ENCODE assay signal across 8 mouse cellular contexts in the genomic region with DNA sequence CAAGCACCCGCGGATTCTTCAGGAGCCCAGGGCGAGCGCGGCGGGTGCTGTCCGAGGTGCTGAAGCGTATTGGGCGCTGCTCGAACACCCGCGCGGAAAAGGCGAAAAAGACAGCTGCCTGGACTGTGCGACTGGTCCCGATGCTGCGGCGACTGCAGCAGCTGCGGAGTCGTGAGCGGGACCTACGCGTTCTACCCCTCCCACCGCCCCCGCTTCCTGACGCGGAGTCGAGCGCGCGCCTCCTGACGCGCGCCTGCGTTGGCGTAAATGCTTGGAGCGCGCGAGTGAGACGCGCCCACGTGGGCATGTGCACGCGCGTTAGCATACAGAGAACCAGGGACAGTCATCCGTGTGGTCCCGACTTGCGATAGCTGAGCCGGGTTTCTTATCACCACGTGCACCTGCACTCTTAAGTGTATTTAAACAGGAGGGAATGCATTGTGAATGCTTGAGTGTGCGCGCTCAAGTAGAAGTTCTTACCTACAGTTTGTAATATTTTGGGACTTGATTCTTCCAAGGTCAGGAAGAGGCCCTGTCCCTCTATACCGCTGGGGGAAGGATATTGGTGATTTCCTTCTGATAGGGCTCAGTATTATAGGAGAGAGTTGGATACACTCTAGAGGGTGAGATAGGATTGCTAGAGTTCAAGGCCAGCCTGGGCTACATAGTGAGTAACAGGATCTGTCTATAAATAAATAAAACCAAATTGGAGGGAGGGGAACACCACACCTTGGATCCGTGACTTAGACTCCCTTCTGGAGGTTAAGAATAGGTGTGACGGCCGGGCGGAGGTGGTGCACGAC. TPM values are rescaled to one million over a fixed set of nuclear protein-coding genes. Genes with fewer than 3 reads are reported as not detected.
DNase-seq lines count a peak whose midpoint lies in the region; ATAC-seq and TF ChIP-seq lines count a peak whose summit lies in the region.
"Had no signal": no experiment of that assay in that cellular context is flagged by ENCODE, and none has a peak within 500 bp of the region (broad histone marks: within the 10 kb centered on the region; RNA-seq: fewer than 3 reads in every experiment).

A gene (minus strand): TSS at position 217 of the 803 bp plus-strand sequence.

- H3K4me3 ChIP-seq in gastrocnemius, adult 2 months, result peak within 1 kb of the TSS; percentile 39
- no peak within 1 kb of the TSS for H3K4me3 ChIP-seq in kidney, adult 2 months (ENCODE audit: insufficient read depth, low read depth, low read length)
- H3K4me3 ChIP-seq in limb, embryonic 10.5 days, result peak within 1 kb of the TSS; percentile 34
- peak within 1 kb of the TSS; percentile 28 for H3K4me3 ChIP-seq in midbrain, embryonic 11.5 days (ENCODE audit: low read depth, low read length)

- WGBS in kidney, adult 2 months, result 10% methylated on average over 58 of the region's 58 CpGs
- 11% methylated on average over 58 of the region's 58 CpGs for WGBS in limb, embryonic 10.5 days
- 10% methylated on average over 58 of the region's 58 CpGs for WGBS in midbrain, embryonic 11.5 days

- H3K4me2 ChIP-seq in midbrain, embryonic 11.5 days, result peak within 1 kb of the TSS; percentile 49

- H3K4me1 ChIP-seq in kidney, adult 2 months (ENCODE audit: control insufficient read depth, insufficient read depth, low read length), result no peaks in the 10 kb centered on the region
- H3K4me1 ChIP-seq in limb, embryonic 10.5 days, result peaks cover 8% of the 10 kb centered on the region; the same call in 1 of the 2 replicates
- no peaks in the 10 kb centered on the region for H3K4me1 ChIP-seq in midbrain, embryonic 11.5 days (ENCODE audit: control insufficient read depth, insufficient read depth, low read length)

- no peak within 1 kb of the TSS for H3K27ac ChIP-seq in gastrocnemius, adult 2 months
- H3K27ac ChIP-seq in kidney, adult 2 months (ENCODE audit: insufficient read depth, low read depth, low read length), result no peak within 1 kb of the TSS
- H3K27ac ChIP-seq in limb, embryonic 10.5 days, result no peak within 1 kb of the TSS
- H3K27ac ChIP-seq in midbrain, embryonic 11.5 days (ENCODE audit: low read depth, low read length), result no peak within 1 kb of the TSS

- no peak for DNase-seq in adrenal gland, adult 8-10 months
- peak; percentile 93 to 94 for DNase-seq in cerebellum, postnatal 14 days
- DNase-seq in gastrocnemius, adult 2 months, result peak; percentile 69
- DNase-seq in kidney, adult 2 months, result peak; percentile 51
- peak; percentile 89 for DNase-seq in limb, embryonic 10.5 days (ENCODE audit: low spot score)
- DNase-seq in midbrain, embryonic 11.5 days (ENCODE audit: low spot score, missing footprints), result peak; percentile 96
- peak; percentile 88 for DNase-seq in right cerebral cortex, postnatal 4 days

- no peak for TF ChIP-seq POLR2A in kidney, adult 2 months (IDR thresholded peaks at IDR 0.05; ENCODE audit: low read depth, low read length)

- TF ChIP-seq CTCF in gastrocnemius, adult 2 months (IDR thresholded peaks at IDR 0.05), result no peak
- TF ChIP-seq CTCF in kidney, adult 2 months (conservative IDR thresholded peaks at IDR 0.05; ENCODE audit: insufficient read depth, insufficient read length, low read depth, low read length), result no peak

- intact Hi-C loops in gastrocnemius, adult 2 months (cut with DNase I), result no loop called here

- peak; percentile 63; the same call in 1 of the 2 replicates for ATAC-seq in midbrain, embryonic 11.5 days (ENCODE audit: low FRiP score)

- H3K9me3 ChIP-seq in limb, embryonic 10.5 days (replicated peaks), result no peaks in the 10 kb centered on the region
- no peaks in the 10 kb centered on the region for H3K9me3 ChIP-seq in midbrain, embryonic 11.5 days (ENCODE audit: control insufficient read depth, low read length)

- no peaks in the 10 kb centered on the region for H3K36me3 ChIP-seq in kidney, adult 2 months (ENCODE audit: control insufficient read depth, insufficient read depth, low read length)
- no peaks in the 10 kb centered on the region for H3K36me3 ChIP-seq in limb, embryonic 10.5 days
- H3K36me3 ChIP-seq in midbrain, embryonic 11.5 days (ENCODE audit: control insufficient read depth, insufficient read depth, low read length), result no peaks in the 10 kb centered on the region

- no peak within 1 kb of the TSS for H3K9ac ChIP-seq in midbrain, embryonic 11.5 days (ENCODE audit: low read length)

- H3K27me3 ChIP-seq in kidney, adult 2 months (replicated peaks; ENCODE audit: control insufficient read depth, insufficient read depth, low read length), result no peaks in the 10 kb centered on the region
- peaks cover 69% of the 10 kb centered on the region for H3K27me3 ChIP-seq in limb, embryonic 10.5 days (ENCODE audit: low read depth, poor library complexity, severe bottlenecking)
- peaks cover 29% of the 10 kb centered on the region for H3K27me3 ChIP-seq in midbrain, embryonic 11.5 days (ENCODE audit: control insufficient read depth, insufficient read depth, low read length)

RNA-seq across cellular contexts. Expression of the gene that starts here (rescaled TPM):
- 10 to 100 TPM; 13.0 to 21.3 (median 17.8) TPM for total RNA-seq in adrenal gland, adult 8-10 months (2022)
- not detected for total RNA-seq in gastrocnemius, adult 2 months (2021)
- polyA plus RNA-seq in kidney, adult 2 months (2012; rRNA removed), result 0.34 and 0.41 TPM in 2 replicates
- polyA plus RNA-seq in limb, embryonic 10.5 days (2016; fragmentation: Nextera tagmentation; extraction: Ambion mirVana), result 0.30 and 0.46 TPM in 2 replicates
- polyA plus RNA-seq in midbrain, embryonic 11.5 days (2014; fragmentation: Nextera tagmentation; extraction: Ambion mirVana), result 2.4 and 2.6 TPM in 2 replicates
- total RNA-seq: hematopoietic stem cell, adult 5-6 weeks had no signal

Comparison
In these comparisons a context has a peak if more than half of its experiments do, and no peak if none do; other contexts are left out.
1. RNA of the gene that starts here (total RNA-seq): 13.0 to 21.3 TPM in adrenal gland, adult 8-10 months; not detected in gastrocnemius, adult 2 months; every median in the first group is over 10 times any median in the second.
2. Peak in DNase-seq and H3K4me3 ChIP-seq in gastrocnemius, adult 2 months; RNA of the gene not detected or under 1 TPM.
3. Peak in DNase-seq in kidney, adult 2 months; RNA of the gene not detected or under 1 TPM.
4. Peak in DNase-seq and H3K4me3 ChIP-seq in limb, embryonic 10.5 days; RNA of the gene not detected or under 1 TPM.